Mouse (Mus musculus): ENCODE data around the gene Tmem140.

Tmem140 gene

GRCm38 (mm10) chr6:34907696-34908260, 44.8 kb downstream of the Tmem140 start:
- DNase-seq (ENCODE audit: low spot score), result no peak

- no peak for DNase-seq (ENCODE audit: low spot score)
These were observed 46.8 kb downstream of the Tmem140 start for GRCm38 (mm10) chr6:34909631-34910345.

GRCm38 (mm10) chr6:34910371-34911219, 47.6 kb downstream of the Tmem140 start, which contains the start of gene Wdr91:
Wdr91 (minus strand) TSS chr6:34910876.
- peak; percentile 90 for DNase-seq (ENCODE audit: low spot score)

GRCm38 (mm10) chr6:34913341-34914040, 50.5 kb downstream of the Tmem140 start:
- DNase-seq (ENCODE audit: low spot score), result no peak

DNA sequence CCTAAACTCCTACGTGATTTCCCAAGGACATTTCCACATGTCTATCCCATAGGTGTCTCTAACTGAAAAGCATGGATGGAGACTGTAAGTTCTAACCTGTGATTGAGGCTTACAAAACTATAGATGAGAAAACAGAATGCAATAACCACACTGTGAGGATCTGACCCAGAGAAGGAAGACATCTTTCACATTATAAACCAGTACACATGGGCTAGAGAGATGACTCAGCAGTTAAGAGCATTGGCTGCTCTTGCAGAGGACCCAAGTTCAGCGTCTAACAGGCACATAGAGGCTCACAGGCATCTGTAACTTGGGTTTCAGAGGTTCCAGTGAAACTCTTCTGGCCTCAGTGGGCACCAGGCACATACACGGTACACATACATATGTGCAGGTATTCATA, 51.5 kb downstream of the Tmem140 start:
- no peak for DNase-seq (ENCODE audit: low spot score)

GRCm38 (mm10) chr6:34919146-34919545, 56.2 kb downstream of the Tmem140 start:
- DNase-seq (ENCODE audit: low spot score), result no peak

DNA sequence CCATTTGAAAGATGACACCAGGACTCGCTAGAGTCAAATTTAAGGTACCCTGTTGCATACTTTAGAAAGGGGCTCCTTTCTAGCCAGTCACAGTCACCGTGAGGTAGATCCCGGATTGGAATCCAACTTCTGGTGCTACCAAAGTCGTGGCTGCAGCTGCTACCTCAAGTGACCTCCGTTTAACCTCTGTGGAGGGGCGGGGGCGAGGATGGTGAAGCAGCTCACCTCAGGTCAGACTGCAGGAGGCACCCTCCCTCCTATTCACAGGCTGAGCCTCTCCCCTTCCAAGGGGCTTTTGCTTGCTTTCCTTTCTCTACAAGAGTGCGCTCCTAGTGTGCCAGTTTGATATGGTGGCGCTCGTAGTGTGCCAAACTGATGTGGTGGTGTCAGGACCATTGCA, 57.0 kb downstream of the Tmem140 start, which contains the start of gene Stra8:
Gene Stra8 (plus strand): TSS at position 208 of the 400 bp plus-strand sequence.
- no peak for DNase-seq (ENCODE audit: low spot score)

- DNase-seq (ENCODE audit: low spot score), result no peak
These were observed 57.7 kb downstream of the Tmem140 start for GRCm38 (mm10) chr6:34920631-34921030.

DNA sequence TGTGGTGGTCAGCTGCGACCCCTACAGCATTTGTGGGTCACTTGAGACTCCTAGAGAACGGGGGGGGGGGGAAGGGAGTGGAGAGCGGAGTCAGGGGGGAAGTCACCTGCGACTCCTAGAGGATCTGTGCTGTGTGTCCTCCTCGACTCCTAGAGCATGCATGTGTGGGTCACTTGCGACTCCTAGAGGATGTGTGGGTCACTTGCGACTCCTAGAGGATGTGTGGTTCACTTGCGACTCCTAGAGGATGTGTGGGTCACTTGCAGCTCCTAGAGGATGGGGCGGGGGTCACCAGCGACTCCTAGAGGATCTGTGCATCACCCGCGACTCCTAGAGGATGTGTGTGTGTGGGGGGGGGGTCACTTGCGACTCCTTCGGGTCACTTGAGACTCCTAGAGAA, 59.0 kb downstream of the Tmem140 start:
- DNase-seq (ENCODE audit: low spot score), result peak; percentile 12
